Mouse (Mus musculus): ENCODE measurements around the gene Olfr1037. TPM values are rescaled to one million over a fixed set of nuclear protein-coding genes. Genes with fewer than 3 reads are reported as not detected.

Olfr1037 gene
- polyA plus RNA-seq, 1 experiment from 2014 or later: not detected

Other genes with a start within 250 kb of the Olfr1037 start
- not detected in 2 replicates for gene Olfr1019, start 241.9 kb downstream of the Olfr1037 start, polyA plus RNA-seq (2014; fragmentation: Nextera tagmentation; extraction: Ambion mirVana)
- not detected in 2 replicates for gene Olfr1020, start 240.4 kb downstream of the Olfr1037 start, polyA plus RNA-seq (2014; fragmentation: Nextera tagmentation; extraction: Ambion mirVana)
- not detected in 2 replicates for gene Olfr1022, start 218.8 kb downstream of the Olfr1037 start, polyA plus RNA-seq (2014; fragmentation: Nextera tagmentation; extraction: Ambion mirVana)
- gene Olfr1023, start 201.7 kb downstream of the Olfr1037 start, polyA plus RNA-seq (2014; fragmentation: Nextera tagmentation; extraction: Ambion mirVana): not detected in 2 replicates
- gene Olfr1024, start 182.3 kb downstream of the Olfr1037 start, polyA plus RNA-seq (2014; fragmentation: Nextera tagmentation; extraction: Ambion mirVana): not detected in 2 replicates
- gene Olfr1025-ps1, start 172.2 kb downstream of the Olfr1037 start, polyA plus RNA-seq (2014; fragmentation: Nextera tagmentation; extraction: Ambion mirVana): not detected in 2 replicates
- not detected in 2 replicates for gene Olfr1026, start 165.8 kb downstream of the Olfr1037 start, polyA plus RNA-seq (2014; fragmentation: Nextera tagmentation; extraction: Ambion mirVana)
- not detected in 2 replicates for gene Olfr1028, start 136.9 kb downstream of the Olfr1037 start, polyA plus RNA-seq (2014; fragmentation: Nextera tagmentation; extraction: Ambion mirVana)
- gene Olfr1029, start 113.5 kb downstream of the Olfr1037 start, polyA plus RNA-seq (2014; fragmentation: Nextera tagmentation; extraction: Ambion mirVana): not detected in 2 replicates
- not detected in 2 replicates for gene Olfr1030, start 108.1 kb downstream of the Olfr1037 start, polyA plus RNA-seq (2014; fragmentation: Nextera tagmentation; extraction: Ambion mirVana)
- gene Olfr1031, start 97.1 kb downstream of the Olfr1037 start, polyA plus RNA-seq (2014; fragmentation: Nextera tagmentation; extraction: Ambion mirVana): not detected in 2 replicates
- not detected in 2 replicates for gene Olfr1032, start 81.8 kb downstream of the Olfr1037 start, polyA plus RNA-seq (2014; fragmentation: Nextera tagmentation; extraction: Ambion mirVana)
- 0.63 TPM in 1 of 2 replicates, not detected in the other for gene Olfr1033, start 66.8 kb downstream of the Olfr1037 start, polyA plus RNA-seq (2014; fragmentation: Nextera tagmentation; extraction: Ambion mirVana)
- not detected in 2 replicates for gene Olfr1034, start 41.5 kb downstream of the Olfr1037 start, polyA plus RNA-seq (2014; fragmentation: Nextera tagmentation; extraction: Ambion mirVana)
- not detected in 2 replicates for gene Olfr1036, start 13.4 kb downstream of the Olfr1037 start, polyA plus RNA-seq (2014; fragmentation: Nextera tagmentation; extraction: Ambion mirVana)
- gene Olfr1039, start 48.5 kb upstream of the Olfr1037 start, polyA plus RNA-seq (2014; fragmentation: Nextera tagmentation; extraction: Ambion mirVana): not detected in 2 replicates
- gene Olfr1040, start 59.3 kb upstream of the Olfr1037 start, polyA plus RNA-seq (2014; fragmentation: Nextera tagmentation; extraction: Ambion mirVana): not detected in 2 replicates
- not detected in 2 replicates for gene Olfr1042, start 74.5 kb upstream of the Olfr1037 start, polyA plus RNA-seq (2014; fragmentation: Nextera tagmentation; extraction: Ambion mirVana)
- gene Olfr1043, start 80.1 kb upstream of the Olfr1037 start, polyA plus RNA-seq (2014; fragmentation: Nextera tagmentation; extraction: Ambion mirVana): not detected in 2 replicates
- gene Olfr1044, start 90.4 kb upstream of the Olfr1037 start, polyA plus RNA-seq (2014; fragmentation: Nextera tagmentation; extraction: Ambion mirVana): not detected in 2 replicates
- gene Olfr52, start 98.3 kb upstream of the Olfr1037 start, polyA plus RNA-seq (2014; fragmentation: Nextera tagmentation; extraction: Ambion mirVana): not detected in 2 replicates
- gene Olfr1045, start 115.6 kb upstream of the Olfr1037 start, polyA plus RNA-seq (2014; fragmentation: Nextera tagmentation; extraction: Ambion mirVana): not detected in 2 replicates
- not detected in 2 replicates for gene Olfr1046, start 131.9 kb upstream of the Olfr1037 start, polyA plus RNA-seq (2014; fragmentation: Nextera tagmentation; extraction: Ambion mirVana)
- gene Olfr1047, start 144.0 kb upstream of the Olfr1037 start, polyA plus RNA-seq (2014; fragmentation: Nextera tagmentation; extraction: Ambion mirVana): not detected in 2 replicates
- gene Olfr1048, start 152.9 kb upstream of the Olfr1037 start, polyA plus RNA-seq (2014; fragmentation: Nextera tagmentation; extraction: Ambion mirVana): not detected in 2 replicates
- not detected in 2 replicates for gene Olfr1049, start 170.9 kb upstream of the Olfr1037 start, polyA plus RNA-seq (2014; fragmentation: Nextera tagmentation; extraction: Ambion mirVana)
- not detected in 2 replicates for gene Olfr1051, start 191.7 kb upstream of the Olfr1037 start, polyA plus RNA-seq (2014; fragmentation: Nextera tagmentation; extraction: Ambion mirVana)
- not detected in 2 replicates for gene Olfr1052, start 205.1 kb upstream of the Olfr1037 start, polyA plus RNA-seq (2014; fragmentation: Nextera tagmentation; extraction: Ambion mirVana)
- not detected in 2 replicates for gene Olfr1053, start 227.9 kb upstream of the Olfr1037 start, polyA plus RNA-seq (2014; fragmentation: Nextera tagmentation; extraction: Ambion mirVana)
- not detected in 2 replicates for gene Olfr1054, start 248.0 kb upstream of the Olfr1037 start, polyA plus RNA-seq (2014; fragmentation: Nextera tagmentation; extraction: Ambion mirVana)